Mouse (Mus musculus): ENCODE data around the gene Crb1. TPM values are rescaled to one million over a fixed set of nuclear protein-coding genes. Genes with fewer than 3 reads are reported as not detected.

Crb1 gene
- not detected for polyA plus RNA-seq (2014; fragmentation: Illumina TruSeq; extraction: RNeasy Lipid Tissue Mini Kit (QIAGEN cat#74804); ENCODE audit: low read depth, low replicate concordance)

DNA sequence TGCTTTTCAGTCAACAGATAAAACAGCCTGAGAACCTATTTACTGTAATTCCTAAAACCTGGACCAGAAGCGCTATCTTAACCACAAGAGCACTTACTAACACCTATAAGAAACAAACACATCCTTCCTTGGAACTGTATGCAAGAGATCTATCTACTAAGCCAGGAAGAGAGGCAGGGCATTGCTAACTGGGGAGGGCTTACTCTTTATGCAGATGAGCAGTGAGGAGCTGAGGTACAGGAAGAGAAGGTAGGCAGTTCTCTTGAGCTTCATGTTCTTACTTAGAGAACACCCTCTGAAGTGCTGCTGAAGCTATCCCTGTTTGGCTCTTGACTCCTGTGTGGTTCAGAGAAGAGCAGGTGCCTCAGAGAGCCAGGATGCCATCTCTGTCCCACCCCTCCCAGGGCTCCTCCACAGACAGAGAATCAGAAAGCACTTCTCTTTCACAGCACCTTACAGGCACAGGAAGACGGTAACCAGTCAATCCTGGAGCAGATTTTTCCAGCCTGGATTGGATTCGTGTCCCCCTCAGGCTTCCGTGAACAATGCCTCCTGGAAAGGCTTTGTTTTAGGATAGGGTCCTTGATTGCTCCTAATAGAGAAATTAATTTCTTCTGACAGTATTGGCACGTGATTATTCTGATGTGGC lies at the start of gene Crb1:
Gene Crb1 (minus strand): TSS at position 463 of the 649 bp plus-strand sequence.

DNA sequence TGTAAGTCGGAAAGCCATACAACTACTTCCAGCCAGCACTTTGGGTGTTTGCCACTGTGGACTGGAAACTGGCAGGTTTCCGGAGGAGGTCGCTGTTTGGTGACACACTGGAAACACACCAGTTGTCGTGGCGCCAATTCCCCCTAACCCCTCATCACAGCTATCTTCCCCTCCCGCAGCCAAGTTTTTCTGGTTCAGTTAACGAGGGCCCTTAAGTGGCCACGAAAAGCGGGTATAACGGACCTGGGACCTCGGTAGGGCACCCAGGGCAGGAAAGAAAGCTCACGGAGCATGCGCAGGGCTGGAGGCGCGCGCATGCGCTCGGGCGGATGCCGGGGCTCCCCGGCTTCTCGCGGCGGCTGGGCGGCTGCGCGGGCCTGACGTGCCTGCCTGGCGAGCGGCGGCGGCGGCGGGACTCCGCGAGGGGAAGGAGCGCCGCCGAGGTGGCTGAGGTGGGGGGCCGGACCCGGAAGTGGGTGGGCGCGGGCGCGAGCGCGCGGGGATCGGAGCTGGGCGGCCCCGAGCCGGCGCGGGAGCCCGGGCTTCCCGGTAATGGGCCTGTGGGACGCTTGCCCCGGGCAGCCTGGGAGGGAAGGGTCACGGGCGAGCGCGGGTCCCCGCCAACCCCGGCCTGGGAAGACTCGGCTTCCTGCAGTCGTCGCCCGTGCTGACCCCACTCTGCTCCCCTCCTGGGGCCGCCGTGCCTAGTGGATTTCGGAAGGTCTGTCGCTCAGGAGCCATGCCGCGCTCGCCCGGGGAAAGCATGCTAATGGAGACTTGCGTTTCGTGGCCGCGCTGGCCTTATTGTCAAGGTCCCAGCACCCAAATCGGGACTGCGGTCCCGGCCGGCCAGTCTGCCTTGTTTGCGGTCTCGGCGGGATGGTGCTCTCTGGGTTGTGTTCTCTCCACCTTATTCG lies 45.2 kb upstream of the Crb1 start, which contains the start of gene Zbtb41:
Gene Zbtb41 (plus strand): TSS at position 414 of the 917 bp plus-strand sequence.

Other genes starting within 250 kb of the Crb1 start
- 25.5 TPM for gene Zbtb41, start 45.2 kb upstream of the Crb1 start, polyA plus RNA-seq (2014; fragmentation: Illumina TruSeq; extraction: RNeasy Lipid Tissue Mini Kit (QIAGEN cat#74804); ENCODE audit: low read depth, low replicate concordance)
- 4.9 TPM for gene Aspm, start 77.7 kb upstream of the Crb1 start, polyA plus RNA-seq (2014; fragmentation: Illumina TruSeq; extraction: RNeasy Lipid Tissue Mini Kit (QIAGEN cat#74804); ENCODE audit: low read depth, low replicate concordance)
- not detected for gene F13b, start 124.6 kb upstream of the Crb1 start, polyA plus RNA-seq (2014; fragmentation: Illumina TruSeq; extraction: RNeasy Lipid Tissue Mini Kit (QIAGEN cat#74804); ENCODE audit: low read depth, low replicate concordance)
- gene Cfhr1, start 183.2 kb upstream of the Crb1 start, polyA plus RNA-seq (2014; fragmentation: Illumina TruSeq; extraction: RNeasy Lipid Tissue Mini Kit (QIAGEN cat#74804); ENCODE audit: low read depth, low replicate concordance) = not detected